Comparison of ENCODE assay signal across 13 mouse cellular contexts in genomic region chr16:57753539-57754280, GRCm38 (mm10). TPM values are rescaled to one million over a fixed set of nuclear protein-coding genes. Genes with fewer than 3 reads are reported as not detected.
DNase-seq lines count a peak whose midpoint lies in the region; ATAC-seq lines count a peak whose summit lies in the region.
"Had no signal": no experiment of that assay in that cellular context is flagged by ENCODE, and none has a peak within 500 bp of the region (broad histone marks: within the 10 kb centered on the region; RNA-seq: fewer than 3 reads in every experiment).

No protein-coding gene starts in this region.

- no peak overlapping the region for H3K9ac ChIP-seq in heart, embryonic 13.5 days
- H3K9ac ChIP-seq in neural tube, embryonic 12.5 days = no peak overlapping the region

- H3K36me3 ChIP-seq in heart, embryonic 13.5 days = no peaks in the 10 kb centered on the region
- no peaks in the 10 kb centered on the region for H3K36me3 ChIP-seq in neural tube, embryonic 12.5 days
- H3K36me3 ChIP-seq: forebrain, embryonic 15.5 days had no signal

- H3K4me3 ChIP-seq in heart, embryonic 13.5 days = peak overlapping the region; percentile 61
- H3K4me3 ChIP-seq in neural tube, embryonic 12.5 days = no peak overlapping the region

- WGBS in heart, embryonic 13.5 days = 36% methylated on average over 10 of the region's 10 CpGs
- 55% methylated on average over 10 of the region's 10 CpGs for WGBS in neural tube, embryonic 12.5 days

- peaks cover 4% of the 10 kb centered on the region; the same call in 1 of the 2 replicates for H3K27me3 ChIP-seq in heart, embryonic 13.5 days (replicated peaks)
- no peaks in the 10 kb centered on the region for H3K27me3 ChIP-seq in neural tube, embryonic 12.5 days (replicated peaks)
- H3K27me3 ChIP-seq: forebrain, embryonic 15.5 days; Patski had no signal

- no peak for DNase-seq in heart, postnatal 4 days
- no peak for DNase-seq in neural tube, embryonic 10.5 days (ENCODE audit: extremely low spot score, low spot score)
- peak; percentile 47 to 57 for DNase-seq in kidney, postnatal 36 days
- no peak for DNase-seq in spleen, postnatal 14 days (ENCODE audit: low spot score in 2 of 2)
- no peak for DNase-seq in thymus, postnatal 14 days
- DNase-seq in embryo, embryonic 11 days = no peak
- DNase-seq: adrenal gland, postnatal 14 days; gastrocnemius, postnatal 36 days had no signal

- H3K27ac ChIP-seq in heart, embryonic 13.5 days (replicated peaks) = no peak overlapping the region
- no peak overlapping the region for H3K27ac ChIP-seq in neural tube, embryonic 12.5 days
- H3K27ac ChIP-seq: forebrain, embryonic 15.5 days had no signal

- no peaks in the 10 kb centered on the region for H3K9me3 ChIP-seq in heart, embryonic 13.5 days
- no peaks in the 10 kb centered on the region for H3K9me3 ChIP-seq in neural tube, embryonic 12.5 days
- H3K9me3 ChIP-seq: forebrain, embryonic 15.5 days had no signal

- ATAC-seq in heart, embryonic 13.5 days (ENCODE audit: extremely low read depth, insufficient number of reproducible peaks, low FRiP score, low TSS enrichment) = no peak
- no peak for ATAC-seq in neural tube, embryonic 12.5 days (ENCODE audit: low FRiP score, low read depth)
- ATAC-seq: CD4-positive, CD25-positive, alpha-beta regulatory T cell, adult 4 months; forebrain, embryonic 15.5 days had no signal

- H3K4me2 ChIP-seq in heart, embryonic 13.5 days = peak overlapping the region; percentile 90
- peak overlapping the region; percentile 73 for H3K4me2 ChIP-seq in neural tube, embryonic 12.5 days (replicated peaks)

- peaks cover 25% of the 10 kb centered on the region for H3K4me1 ChIP-seq in heart, embryonic 13.5 days
- H3K4me1 ChIP-seq in neural tube, embryonic 12.5 days = peaks cover 4% of the 10 kb centered on the region

RNA-seq across cellular contexts. Expression of gene Col8a1, which starts 0.8 kb away (rescaled TPM):
- polyA plus RNA-seq in heart, embryonic 13.5 days (2015; fragmentation: Nextera tagmentation; extraction: Ambion mirVana) = 1.8 and 2.0 TPM in 2 replicates
- 1 to 10 TPM; 3.6 to 4.6 TPM for total RNA-seq in heart, postnatal 4 days (2021)
- 9.1 and 10.4 TPM in 2 replicates for polyA plus RNA-seq in neural tube, embryonic 12.5 days (2016; fragmentation: Nextera tagmentation; extraction: Ambion mirVana)
- polyA plus RNA-seq: CD4-positive, CD25-positive, alpha-beta regulatory T cell, adult 4 months had no signal

Comparison
In these comparisons a context has a peak if more than half of its experiments do, and no peak if none do; other contexts are left out.
1. DNase-seq: peak in kidney, postnatal 36 days (2 of 2); none in heart, postnatal 4 days (single experiment), neural tube, embryonic 10.5 days (single experiment), spleen, postnatal 14 days (0 of 2), thymus, postnatal 14 days (single experiment) and embryo, embryonic 11 days (single experiment).